Comparison of ENCODE assay signal across 20 mouse cellular contexts in genomic region chr7:6837926-6838554, GRCm38 (mm10).
DNase-seq lines count a peak whose midpoint lies in the region; ATAC-seq and TF ChIP-seq lines count a peak whose summit lies in the region.
"Had no signal": no experiment of that assay in that cellular context is flagged by ENCODE, and none has a peak within 500 bp of the region (broad histone marks: within the 10 kb centered on the region; RNA-seq: fewer than 3 reads in every experiment).

No protein-coding gene starts in this region.

- H3K9me3 ChIP-seq in kidney, postnatal 0 days (replicated peaks; ENCODE audit: low read length) = no peaks in the 10 kb centered on the region
- H3K9me3 ChIP-seq in intestine, embryonic 16.5 days (ENCODE audit: control insufficient read depth, low read length) = no peaks in the 10 kb centered on the region
- no peaks in the 10 kb centered on the region for H3K9me3 ChIP-seq in liver, embryonic 13.5 days (replicated peaks)
- H3K9me3 ChIP-seq: forebrain, embryonic 12.5 days; hindbrain, embryonic 13.5 days had no signal

- no peak overlapping the region for H3K4me3 ChIP-seq in kidney, postnatal 0 days (replicated peaks; ENCODE audit: low read depth, low read length)
- H3K4me3 ChIP-seq in intestine, embryonic 16.5 days (ENCODE audit: low read length) = no peak overlapping the region
- no peak overlapping the region for H3K4me3 ChIP-seq in liver, embryonic 13.5 days (replicated peaks)
- H3K4me3 ChIP-seq: forebrain, embryonic 12.5 days; hindbrain, embryonic 13.5 days had no signal

- POLR2A ChIA-PET in Patski (lab: Charles Lee) = no interaction called here

- no peak overlapping the region for H3K4me2 ChIP-seq in kidney, postnatal 0 days (ENCODE audit: low read length)
- no peak overlapping the region for H3K4me2 ChIP-seq in intestine, embryonic 16.5 days (ENCODE audit: low read depth, low read length)
- no peak overlapping the region for H3K4me2 ChIP-seq in liver, embryonic 13.5 days
- H3K4me2 ChIP-seq: forebrain, embryonic 12.5 days; hindbrain, embryonic 13.5 days had no signal

- CTCF ChIA-PET in Patski (lab: Charles Lee) = no interaction called here

- in situ Hi-C loops in Patski (cut with MboI; ENCODE audit: low pct_unique_long_range_greater_than_20kb) = no loop called here

- no peaks in the 10 kb centered on the region for H3K4me1 ChIP-seq in kidney, postnatal 0 days (replicated peaks; ENCODE audit: insufficient read depth, low read length)
- peaks cover 5% of the 10 kb centered on the region for H3K4me1 ChIP-seq in intestine, embryonic 16.5 days (ENCODE audit: control insufficient read depth, insufficient read depth, low read length)
- H3K4me1 ChIP-seq in liver, embryonic 13.5 days (replicated peaks) = no peaks in the 10 kb centered on the region

- no peak for TF ChIP-seq CTCF in kidney, postnatal 0 days (IDR thresholded peaks at IDR 0.05; ENCODE audit: low read depth)
- no peak for TF ChIP-seq CTCF in Patski (IDR thresholded peaks at IDR 0.05)

- no peak overlapping the region for H3K9ac ChIP-seq in kidney, postnatal 0 days (ENCODE audit: low read depth, low read length)
- no peak overlapping the region for H3K9ac ChIP-seq in intestine, embryonic 16.5 days (ENCODE audit: low read depth, low read length)
- H3K9ac ChIP-seq in liver, embryonic 13.5 days = no peak overlapping the region
- H3K9ac ChIP-seq: forebrain, embryonic 12.5 days; hindbrain, embryonic 13.5 days had no signal

- DNase-seq in kidney, postnatal 0 days (ENCODE audit: low spot score) = no peak
- no peak for DNase-seq in kidney, postnatal 10 days
- DNase-seq in Patski (ENCODE audit: low read depth, low spot score) = peak; percentile 77
- DNase-seq in liver, embryonic 13.5 days = no peak
- DNase-seq in B cell, adult 2 months = no peak
- no peak for DNase-seq in kidney, adult 9 months
- no peak for DNase-seq in right cerebral cortex, adult 18-20 months
- DNase-seq: adrenal gland, postnatal 25 days; cerebellum, adult 9-10 months; gastrocnemius, postnatal 25 days; heart, postnatal 10 days; kidney, adult 18-20 months; lung, postnatal 4 days; midbrain, embryonic 14.5 days; retina, postnatal 1 day; thymus, adult 18-20 months had no signal

- no peaks in the 10 kb centered on the region for H3K36me3 ChIP-seq in kidney, postnatal 0 days (ENCODE audit: insufficient read depth, low read length)
- no peaks in the 10 kb centered on the region for H3K36me3 ChIP-seq in intestine, embryonic 16.5 days (ENCODE audit: control insufficient read depth, insufficient read depth, low read length)
- H3K36me3 ChIP-seq in liver, embryonic 13.5 days = no peaks in the 10 kb centered on the region
- H3K36me3 ChIP-seq: forebrain, embryonic 12.5 days; hindbrain, embryonic 13.5 days had no signal

- no peak overlapping the region for H3K27ac ChIP-seq in kidney, postnatal 0 days
- no peak overlapping the region for H3K27ac ChIP-seq in intestine, embryonic 16.5 days (ENCODE audit: low read length)
- peak overlapping the region; percentile 54 for H3K27ac ChIP-seq in liver, embryonic 13.5 days
- H3K27ac ChIP-seq: forebrain, embryonic 12.5 days; hindbrain, embryonic 13.5 days had no signal

- WGBS in kidney, postnatal 0 days = 52% methylated on average over 9 of the region's 9 CpGs
- WGBS in intestine, embryonic 16.5 days = 26% methylated on average over 9 of the region's 9 CpGs
- 48% methylated on average over 9 of the region's 9 CpGs for WGBS in liver, embryonic 13.5 days (ENCODE audit: insufficient replicate concordance)

- no peaks in the 10 kb centered on the region for H3K27me3 ChIP-seq in kidney, postnatal 0 days (ENCODE audit: insufficient read depth, low read length)
- H3K27me3 ChIP-seq in Patski = no peaks in the 10 kb centered on the region
- H3K27me3 ChIP-seq in intestine, embryonic 16.5 days (replicated peaks; ENCODE audit: control insufficient read depth, insufficient read depth, low read length) = no peaks in the 10 kb centered on the region
- H3K27me3 ChIP-seq in liver, embryonic 13.5 days = no peaks in the 10 kb centered on the region
- H3K27me3 ChIP-seq: forebrain, embryonic 12.5 days; hindbrain, embryonic 13.5 days had no signal

- peak; percentile 52 for ATAC-seq in kidney, postnatal 0 days (replicated peaks; ENCODE audit: low FRiP score, low read depth)
- peak; percentile 90 for ATAC-seq in Patski
- ATAC-seq in intestine, embryonic 16.5 days = peak; percentile 92
- ATAC-seq in liver, embryonic 13.5 days (ENCODE audit: low read depth) = peak; percentile 72
- ATAC-seq: activated CD4-positive, CD25-positive, alpha-beta regulatory T cell, adult 4 months had no signal
